Mouse (Mus musculus): Measurements from ENCODE around the gene Pgap2. TPM values are rescaled to one million over a fixed set of nuclear protein-coding genes. Genes with fewer than 3 reads are reported as not detected.

Pgap2 gene
- polyA plus RNA-seq, 1 experiment, result 304 TPM

DNA sequence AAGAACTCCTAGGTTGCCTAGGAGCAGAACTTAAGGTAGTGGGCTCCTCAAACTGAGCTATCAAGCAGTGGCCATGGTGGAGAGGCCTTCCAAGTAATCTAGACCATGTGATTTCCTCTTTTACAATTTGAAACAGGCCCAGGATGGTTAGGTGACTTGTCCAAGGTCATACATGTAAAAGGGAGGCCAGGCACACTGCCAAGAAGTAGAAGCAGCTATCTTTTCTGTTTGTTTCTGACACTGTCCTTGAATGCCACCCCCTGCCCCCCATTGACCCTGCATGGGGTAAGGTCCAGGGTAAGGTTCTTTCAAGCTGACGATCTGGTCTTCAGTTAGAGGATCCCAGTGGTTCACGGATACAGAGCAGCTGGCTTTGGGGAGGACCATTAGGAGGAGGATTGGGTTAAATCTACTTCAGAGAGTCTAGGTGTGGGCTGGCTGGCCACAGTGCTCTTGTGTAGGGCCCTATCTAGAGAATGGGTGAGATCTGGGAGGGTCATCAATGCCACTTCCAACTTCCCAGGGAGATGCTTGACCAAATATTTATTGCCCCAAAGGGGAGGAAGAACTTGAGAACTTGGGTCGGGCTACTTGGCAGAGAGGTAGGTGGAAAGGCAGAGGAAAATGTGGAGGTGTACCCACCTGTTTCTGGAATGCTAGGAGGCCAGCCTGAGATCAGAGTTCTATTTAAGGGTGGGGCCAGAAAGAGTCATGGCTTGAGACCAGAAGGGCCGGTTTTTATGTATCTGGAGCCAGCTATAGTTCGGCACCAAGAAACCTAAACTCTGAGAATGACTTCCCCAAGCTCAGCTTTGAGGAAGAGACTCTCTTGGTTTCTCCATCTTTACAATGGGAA lies 14.1 kb downstream of the Pgap2 start:
- TF ChIP-seq POLR2A (IDR thresholded peaks at IDR 0.05; ENCODE audit: control insufficient read depth, low read depth, low read length) (no peak), CTCF (IDR thresholded peaks at IDR 0.05; ENCODE audit: control insufficient read depth, insufficient read depth, insufficient replicate concordance, low read depth, low read length) (no peak)
- H3K27me3 ChIP-seq (ENCODE audit: control insufficient read depth, insufficient read depth, low read length), result no peaks in the 10 kb centered on the region
- H3K4me1 ChIP-seq (ENCODE audit: control insufficient read depth, insufficient read depth, low read length), result peaks cover 6% of the 10 kb centered on the region
- H3K4me3 ChIP-seq (ENCODE audit: control insufficient read depth, low read depth, low read length), result no peak overlapping the region
- peak overlapping the region; percentile 43 for H3K27ac ChIP-seq (ENCODE audit: control insufficient read depth, insufficient read depth, low read depth, low read length)
- H3K36me3 ChIP-seq (ENCODE audit: control insufficient read depth, insufficient read depth, low read length), result no peaks in the 10 kb centered on the region

GRCm38 (mm10) chr7:102226051-102226450 lies 16.0 kb downstream of the Pgap2 start:
- H3K4me1 ChIP-seq (ENCODE audit: control insufficient read depth, insufficient read depth, low read length), result peaks cover 7% of the 10 kb centered on the region
- H3K4me3 ChIP-seq (ENCODE audit: control insufficient read depth, low read depth, low read length), result no peak overlapping the region
- no peak overlapping the region; the same call in 1 of the 2 replicates for H3K27ac ChIP-seq (ENCODE audit: control insufficient read depth, insufficient read depth, low read depth, low read length)
- H3K27me3 ChIP-seq (ENCODE audit: control insufficient read depth, insufficient read depth, low read length), result no peaks in the 10 kb centered on the region
- no peaks in the 10 kb centered on the region for H3K36me3 ChIP-seq (ENCODE audit: control insufficient read depth, insufficient read depth, low read length)
- TF ChIP-seq CTCF (IDR thresholded peaks at IDR 0.05; ENCODE audit: control insufficient read depth, insufficient read depth, insufficient replicate concordance, low read depth, low read length), result no peak
- no peak for TF ChIP-seq POLR2A (IDR thresholded peaks at IDR 0.05; ENCODE audit: control insufficient read depth, low read depth, low read length)

DNA sequence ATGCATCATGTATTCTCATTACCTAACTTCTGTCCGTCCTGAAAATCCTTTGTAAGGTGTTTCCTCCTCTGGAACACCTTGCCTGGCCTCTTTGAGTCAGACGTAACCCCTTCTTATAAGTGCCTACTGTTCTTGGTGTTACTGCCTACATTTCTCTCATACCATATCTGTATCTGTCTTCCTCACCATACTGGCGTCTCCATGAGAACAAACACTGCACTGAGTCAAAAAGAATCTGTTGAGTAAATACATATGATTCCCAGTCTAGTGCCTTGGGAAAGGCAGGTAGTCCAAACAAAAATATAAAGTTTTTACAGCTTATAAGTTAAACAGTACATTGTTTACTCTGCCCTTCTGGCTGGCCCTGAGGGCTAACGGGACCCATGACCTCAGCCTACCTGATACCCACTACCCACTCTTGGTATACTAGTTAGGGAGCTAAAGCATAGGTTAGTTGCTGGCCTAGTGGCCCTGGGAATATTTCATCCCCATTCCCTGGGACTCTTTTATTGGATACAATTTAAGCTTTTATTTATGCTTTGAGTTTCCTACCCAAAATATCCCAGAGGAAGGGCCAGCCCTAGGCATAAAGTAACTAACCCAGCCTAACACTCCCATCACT lies 18.2 kb downstream of the Pgap2 start:
- H3K27ac ChIP-seq (ENCODE audit: control insufficient read depth, insufficient read depth, low read depth, low read length), result no peak overlapping the region
- no peak for TF ChIP-seq POLR2A (IDR thresholded peaks at IDR 0.05; ENCODE audit: control insufficient read depth, low read depth, low read length)
- no peak for TF ChIP-seq CTCF (IDR thresholded peaks at IDR 0.05; ENCODE audit: control insufficient read depth, insufficient read depth, insufficient replicate concordance, low read depth, low read length)
- H3K36me3 ChIP-seq (ENCODE audit: control insufficient read depth, insufficient read depth, low read length), result no peaks in the 10 kb centered on the region
- H3K27me3 ChIP-seq (ENCODE audit: control insufficient read depth, insufficient read depth, low read length), result no peaks in the 10 kb centered on the region
- peaks cover 10% of the 10 kb centered on the region for H3K4me1 ChIP-seq (ENCODE audit: control insufficient read depth, insufficient read depth, low read length)
- H3K4me3 ChIP-seq (ENCODE audit: control insufficient read depth, low read depth, low read length), result no peak overlapping the region

DNA sequence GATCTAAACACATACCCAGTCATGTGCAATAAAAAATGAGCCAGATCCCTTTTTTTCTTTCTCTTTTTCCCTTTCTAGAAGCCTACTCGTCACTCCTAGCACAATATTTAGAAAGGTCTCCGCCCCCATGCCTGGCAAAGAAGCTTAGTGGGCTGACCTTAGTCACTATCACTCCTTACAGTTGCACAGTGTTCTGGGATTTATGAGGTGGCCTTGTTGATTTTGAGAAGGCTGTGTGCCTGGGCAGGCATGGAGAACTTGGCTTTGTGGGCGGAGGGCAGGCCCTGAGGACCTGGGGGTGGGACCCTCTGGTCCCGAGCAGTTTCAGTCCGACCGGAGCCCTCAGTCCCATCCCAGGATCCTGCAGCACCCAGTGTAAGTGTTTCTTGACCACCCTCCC lies 19.8 kb downstream of the Pgap2 start:
- TF ChIP-seq CTCF (IDR thresholded peaks at IDR 0.05; ENCODE audit: control insufficient read depth, insufficient read depth, insufficient replicate concordance, low read depth, low read length) (no peak), POLR2A (IDR thresholded peaks at IDR 0.05; ENCODE audit: control insufficient read depth, low read depth, low read length) (0 out of 2 replicates have a peak, but pooled peaks have one; percentile 24)

GRCm38 (mm10) chr7:102233059-102233458 lies 23.1 kb downstream of the Pgap2 start:
- no peak overlapping the region for H3K27ac ChIP-seq (ENCODE audit: control insufficient read depth, insufficient read depth, low read depth, low read length)
- H3K36me3 ChIP-seq (ENCODE audit: control insufficient read depth, insufficient read depth, low read length), result no peaks in the 10 kb centered on the region
- peaks cover 9% of the 10 kb centered on the region for H3K4me1 ChIP-seq (ENCODE audit: control insufficient read depth, insufficient read depth, low read length)
- TF ChIP-seq CTCF (IDR thresholded peaks at IDR 0.05; ENCODE audit: control insufficient read depth, insufficient read depth, insufficient replicate concordance, low read depth, low read length) (no peak), POLR2A (IDR thresholded peaks at IDR 0.05; ENCODE audit: control insufficient read depth, low read depth, low read length) (no peak)
- H3K4me3 ChIP-seq (ENCODE audit: control insufficient read depth, low read depth, low read length), result no peak overlapping the region
- no peaks in the 10 kb centered on the region for H3K27me3 ChIP-seq (ENCODE audit: control insufficient read depth, insufficient read depth, low read length)

More for the DNA sequence above, 19.8 kb downstream of the Pgap2 start:
- peak overlapping the region; percentile 75 for H3K4me3 ChIP-seq (ENCODE audit: control insufficient read depth, low read depth, low read length)
- H3K4me1 ChIP-seq (ENCODE audit: control insufficient read depth, insufficient read depth, low read length), result peaks cover 7% of the 10 kb centered on the region
- H3K27ac ChIP-seq (ENCODE audit: control insufficient read depth, insufficient read depth, low read depth, low read length), result peak overlapping the region; percentile 84
- H3K27me3 ChIP-seq (ENCODE audit: control insufficient read depth, insufficient read depth, low read length), result no peaks in the 10 kb centered on the region
- H3K36me3 ChIP-seq (ENCODE audit: control insufficient read depth, insufficient read depth, low read length), result no peaks in the 10 kb centered on the region

DNA sequence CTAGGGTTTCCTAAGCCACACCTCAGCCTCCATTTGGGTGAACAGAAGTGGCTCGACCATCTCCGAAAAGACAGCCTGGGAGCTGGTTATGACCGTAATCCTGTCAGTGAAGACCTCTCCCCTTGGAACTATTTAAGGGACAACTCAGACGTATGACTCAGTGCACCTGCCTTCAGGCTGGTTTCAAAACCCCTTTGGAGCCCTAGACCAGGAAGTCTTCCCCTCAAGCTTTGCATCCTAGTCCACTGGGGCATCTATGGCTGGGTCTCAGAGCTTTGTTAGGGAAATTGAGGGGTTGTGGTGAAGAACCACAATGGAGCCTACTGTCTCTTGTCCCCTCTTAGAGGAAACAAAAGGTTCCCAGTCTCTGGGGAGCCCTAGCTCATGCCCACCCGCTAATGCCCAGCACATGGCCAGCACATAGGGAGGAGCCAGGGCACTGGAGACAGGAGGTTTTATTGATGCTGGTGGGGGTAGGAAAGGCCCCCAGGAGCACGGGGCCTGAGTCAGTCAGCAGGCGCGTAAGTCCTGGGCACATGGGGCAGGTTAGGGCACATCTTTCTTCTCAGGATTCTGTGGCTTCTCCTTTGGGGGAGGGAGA lies 28.8 kb downstream of the Pgap2 start:
- Histone ChIP-seq H3K36me3 (ENCODE audit: control insufficient read depth, insufficient read depth, low read length) (no peaks in the 10 kb centered on the region), H3K27me3 (ENCODE audit: control insufficient read depth, insufficient read depth, low read length) (no peaks in the 10 kb centered on the region), H3K27ac (ENCODE audit: control insufficient read depth, insufficient read depth, low read depth, low read length) (no peak overlapping the region), H3K4me1 (ENCODE audit: control insufficient read depth, insufficient read depth, low read length) (peaks cover 5% of the 10 kb centered on the region), H3K4me3 (ENCODE audit: control insufficient read depth, low read depth, low read length) (no peak overlapping the region)
- TF ChIP-seq CTCF (IDR thresholded peaks at IDR 0.05; ENCODE audit: control insufficient read depth, insufficient read depth, insufficient replicate concordance, low read depth, low read length) (no peak), POLR2A (IDR thresholded peaks at IDR 0.05; ENCODE audit: control insufficient read depth, low read depth, low read length) (no peak)

GRCm38 (mm10) chr7:102239591-102239990 lies 29.6 kb downstream of the Pgap2 start:
- no peak overlapping the region for H3K27ac ChIP-seq (ENCODE audit: control insufficient read depth, insufficient read depth, low read depth, low read length)
- H3K36me3 ChIP-seq (ENCODE audit: control insufficient read depth, insufficient read depth, low read length), result no peaks in the 10 kb centered on the region
- H3K4me3 ChIP-seq (ENCODE audit: control insufficient read depth, low read depth, low read length), result no peak overlapping the region
- TF ChIP-seq CTCF (IDR thresholded peaks at IDR 0.05; ENCODE audit: control insufficient read depth, insufficient read depth, insufficient replicate concordance, low read depth, low read length) (no peak), POLR2A (IDR thresholded peaks at IDR 0.05; ENCODE audit: control insufficient read depth, low read depth, low read length) (no peak)
- H3K4me1 ChIP-seq (ENCODE audit: control insufficient read depth, insufficient read depth, low read length), result peaks cover 9% of the 10 kb centered on the region
- H3K27me3 ChIP-seq (ENCODE audit: control insufficient read depth, insufficient read depth, low read length), result no peaks in the 10 kb centered on the region
